Mouse (Mus musculus) limb, embryonic 11.5 days (tissue): ENCODE data around the gene Sertad4. TPM values are rescaled to one million over a fixed set of nuclear protein-coding genes. Genes with fewer than 3 reads are reported as not detected.

ENCODE experiments used
- ATAC-seq: fragments of 200-750 bp; cut with Nextera tagmentation; 2 replicates; pipeline ENCODE4 v1.8.0; 2017; ENCODE audit warnings: low read depth; ENCODE audit not compliant: insufficient number of reproducible peaks, low FRiP score, low TSS enrichment
- DNase-seq: peaks from one replicate; pipeline ENCODE4 v3.0.0-alpha.2; 2015; ENCODE audit warnings: low spot score
- H3K27ac ChIP-seq: fragments of 300-500 bp; sonication (generic); replicated peaks from 2 replicates; pipeline ENCODE4 v1.5.1; 2014; ENCODE audit warnings: low read depth, mild to moderate bottlenecking, low read length
- H3K27me3 ChIP-seq: fragments of 300-500 bp; sonication (generic); 2 replicates; pipeline ENCODE4 v1.6.1; 2014; ENCODE audit warnings: mild to moderate bottlenecking, low read length, mixed read lengths; ENCODE audit not compliant: control insufficient read depth, insufficient read depth
- H3K36me3 ChIP-seq: fragments of 300-500 bp; sonication (generic); 2 replicates; pipeline ENCODE4 v1.6.1; 2014; ENCODE audit warnings: mild to moderate bottlenecking, low read length, moderate library complexity, mixed read lengths; ENCODE audit not compliant: control insufficient read depth, insufficient read depth
- H3K4me1 ChIP-seq: fragments of 300-500 bp; sonication (generic); 2 replicates; pipeline ENCODE4 v1.6.1; 2014; ENCODE audit warnings: low read length, mixed read lengths; ENCODE audit not compliant: control insufficient read depth, insufficient read depth
- H3K4me2 ChIP-seq: fragments of 300-500 bp; sonication (generic); 2 replicates; pipeline ENCODE4 v1.6.1; 2014; ENCODE audit warnings: low read depth, mild to moderate bottlenecking, moderate library complexity; ENCODE audit not compliant: severe bottlenecking
- H3K4me3 ChIP-seq: fragments of 300-500 bp; sonication (generic); 2 replicates; pipeline ENCODE4 v1.5.1; 2014; ENCODE audit warnings: low read depth, low read length
- H3K9ac ChIP-seq: fragments of 300-500 bp; sonication (generic); 2 replicates; pipeline ENCODE4 v1.6.1; 2014; ENCODE audit warnings: mild to moderate bottlenecking, low read length
- H3K9me3 ChIP-seq: fragments of 300-500 bp; sonication (generic); 2 replicates; pipeline ENCODE4 v1.6.1; 2016; ENCODE audit warnings: low read length; ENCODE audit not compliant: control insufficient read depth
- WGBS: fragments of 180-500 bp; shearing (Covaris S2); extraction: QIAGEN DNeasy Blood & Tissue Kit; methylation state at CpG from one replicate; pipeline ENCODE4 v1.1.7; 2014; 5-methylcytosine and 5-hydroxymethylcytosine counted together
- polyA plus RNA-seq: library from polyadenylated mRNA; unstranded; fragments of >200 nt; fragmentation: Nextera tagmentation; extraction: Ambion mirVana; gene quantifications from 2 replicates; pipeline ENCODE4 v1.2.1, GENCODE M21; 2014

Sertad4 gene
- polyA plus RNA-seq, 1 experiment from 2014 or later: 71.9 TPM

GRCm38 (mm10) chr1:192797011-192797274 is 58.6 kb downstream of the Sertad4 start:
- 17% methylated on average over 3 of the region's 3 CpGs for WGBS
- H3K9ac ChIP-seq: no peak overlapping the region
- DNase-seq: peak; percentile 62

DNA sequence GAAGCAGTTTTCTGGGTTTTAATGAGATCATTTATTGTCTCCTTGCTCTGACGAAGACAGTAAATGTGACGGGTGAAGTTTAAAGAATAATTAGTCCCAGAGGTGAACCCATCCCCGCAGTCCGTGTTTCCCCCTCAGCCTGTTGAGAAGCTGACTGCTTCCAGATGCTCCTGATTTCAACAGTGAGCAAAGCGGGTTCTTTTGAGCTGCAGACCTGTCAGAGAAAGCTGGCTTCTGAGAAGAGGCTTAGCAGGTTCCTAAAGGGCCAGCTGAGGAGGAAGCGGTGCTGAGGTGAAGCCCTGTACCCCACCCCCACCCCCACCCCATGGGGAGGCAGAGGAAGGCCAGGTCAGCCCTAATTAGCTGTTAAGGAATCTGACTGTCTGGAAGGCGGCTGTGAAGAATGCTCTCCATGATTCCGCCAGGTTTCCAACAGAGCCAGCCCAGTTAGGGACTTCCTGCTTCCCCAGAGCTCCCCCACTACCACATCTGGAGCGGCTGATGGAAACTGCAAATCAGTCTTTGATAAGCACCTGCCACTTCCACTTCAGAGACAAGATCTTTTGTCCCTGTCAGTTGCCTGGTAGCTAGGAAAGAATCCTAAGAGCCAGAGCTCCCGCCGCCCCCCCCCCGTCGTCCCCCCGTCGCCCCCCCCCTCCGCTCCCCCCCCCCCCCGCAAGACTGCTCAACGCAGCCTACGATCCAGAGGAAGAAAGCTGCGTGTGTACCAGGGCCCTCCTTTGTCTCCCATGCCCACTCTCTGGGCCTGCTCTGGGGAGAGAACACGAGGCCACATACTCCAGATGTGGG is 59.1 kb downstream of the Sertad4 start:
- Histone ChIP-seq H3K36me3 (no peaks in the 10 kb centered on the region), H3K9ac (no peak overlapping the region), H3K4me3 (no peak overlapping the region), H3K27ac (peak overlapping the region; percentile 91), H3K9me3 (no peaks in the 10 kb centered on the region), H3K4me1 (peaks cover 60% of the 10 kb centered on the region), H3K27me3 (no peaks in the 10 kb centered on the region), H3K4me2 (0 out of 2 replicates have a peak overlapping the region, but pooled peaks have one; percentile 20)
- DNase-seq (peak; percentile 82), ATAC-seq (peak; percentile 58)
- 0% methylated on average over 11 of the region's 21 CpGs for WGBS

More at GRCm38 (mm10) chr1:192797011-192797274, 58.6 kb downstream of the Sertad4 start:
- no peaks in the 10 kb centered on the region for H3K27me3 ChIP-seq
- no peak for ATAC-seq
- no peaks in the 10 kb centered on the region for H3K9me3 ChIP-seq
- no peak overlapping the region for H3K4me3 ChIP-seq
- H3K4me2 ChIP-seq: no peak overlapping the region
- H3K36me3 ChIP-seq: no peaks in the 10 kb centered on the region
- H3K27ac ChIP-seq: peak overlapping the region; percentile 91
- peaks cover 54% of the 10 kb centered on the region for H3K4me1 ChIP-seq

DNA sequence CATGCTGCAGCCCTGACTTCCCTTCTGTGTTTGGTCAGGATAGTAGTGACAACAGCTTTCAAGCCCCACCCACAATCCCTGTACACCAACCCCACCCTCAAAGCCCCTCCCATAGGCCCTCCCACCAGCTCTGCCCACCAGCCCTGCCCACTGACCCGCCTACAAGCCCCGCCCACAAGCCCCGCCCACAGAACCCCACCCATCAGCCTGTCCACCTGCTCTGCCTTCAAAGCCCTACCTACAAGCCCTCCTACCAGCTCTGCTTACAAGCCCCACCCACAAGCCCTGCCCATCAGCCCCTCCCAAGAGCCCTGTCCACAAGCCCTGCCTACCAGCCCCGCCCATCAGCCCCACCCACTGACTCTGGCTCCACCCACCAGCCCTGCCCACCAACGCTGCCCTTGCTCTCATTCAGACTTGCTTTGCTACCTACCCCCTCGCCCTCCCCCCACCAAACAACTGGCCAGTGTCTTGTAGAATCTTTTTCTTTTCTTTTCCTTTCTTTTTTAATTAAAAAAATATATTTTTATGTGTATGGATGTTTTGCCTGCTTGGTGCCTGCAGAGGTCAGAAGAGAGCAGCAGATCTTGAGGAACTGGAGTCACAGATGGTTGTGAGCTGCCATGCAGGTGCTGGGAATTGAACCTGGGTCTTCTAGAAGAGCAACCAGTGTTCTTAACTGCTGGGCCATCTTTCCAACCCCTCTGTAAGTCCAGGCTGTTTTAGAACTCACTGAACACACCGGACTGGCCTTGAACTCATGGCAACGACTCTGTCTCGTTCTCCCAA is 60.4 kb downstream of the Sertad4 start:
- 68% methylated on average over 8 of the region's 9 CpGs for WGBS
- peaks cover 63% of the 10 kb centered on the region for H3K4me1 ChIP-seq
- H3K9ac ChIP-seq: no peak overlapping the region
- H3K36me3 ChIP-seq: no peaks in the 10 kb centered on the region
- ATAC-seq (no peak), DNase-seq (no peak)
- H3K9me3 ChIP-seq: no peaks in the 10 kb centered on the region
- H3K27ac ChIP-seq: peak overlapping the region; percentile 91
- H3K4me2 ChIP-seq: no peak overlapping the region
- H3K4me3 ChIP-seq: no peak overlapping the region
- H3K27me3 ChIP-seq: no peaks in the 10 kb centered on the region

Other genes with a start within 250 kb of the Sertad4 start
- gene Hhat, start 84.5 kb downstream of the Sertad4 start, polyA plus RNA-seq: 12.3 and 16.6 TPM in 2 replicates
- gene Syt14, start 180.0 kb upstream of the Sertad4 start, polyA plus RNA-seq: 5.6 and 5.8 TPM in 2 replicates